Mouse (Mus musculus) liver, embryonic 11.5 days (tissue): ENCODE data around the gene Opa3. TPM values are rescaled to one million over a fixed set of nuclear protein-coding genes. Genes with fewer than 3 reads are reported as not detected.

Source experiments
- microRNA counts: library from miRNA; unstranded; fragments of <30 nt; microRNA quantifications from one replicate; lab custom pipeline; 2015
- microRNA-seq: library from miRNA; unstranded; fragments of <30 nt; microRNA quantifications from one replicate; pipeline ENCODE4, GENCODE M21; 2017; ENCODE audit warnings: borderline number of aligned reads
- polyA plus RNA-seq: library from polyadenylated mRNA; unstranded; fragments of >200 nt; fragmentation: Nextera tagmentation; extraction: Ambion mirVana; gene quantifications from 2 replicates; pipeline ENCODE4 v1.2.1, GENCODE M21; 2014

Gene Opa3
- polyA plus RNA-seq, 1 experiment from 2014 or later: 33.9 TPM

MicroRNA genes within 50 kb of the gene (microRNA counts, 519-probe panel; counts per million panel counts)
- microRNA mmu-miR-330 (lab: Ali Mortazavi, UCI): not detected

Small RNAs within 50 kb of the gene (microRNA-seq; reads per million reads assigned to microRNA genes)
- gene Mir330: 361 reads per million, percentile 62 among the genes with 10 or more reads in this experiment

Other genes with a start within 250 kb of the Opa3 start
- gene Nanos2, start 240.9 kb upstream of the Opa3 start, polyA plus RNA-seq: not detected in 2 replicates
- gene Mypop, start 237.1 kb upstream of the Opa3 start, polyA plus RNA-seq: 1.5 and 2.2 TPM in 2 replicates
- 23.3 and 24.9 TPM in 2 replicates for gene Irf2bp1, start 224.3 kb upstream of the Opa3 start, polyA plus RNA-seq
- gene Foxa3, start 204.8 kb upstream of the Opa3 start, polyA plus RNA-seq: 29.7 and 32.0 TPM in 2 replicates
- gene Sympk, start 204.0 kb upstream of the Opa3 start, polyA plus RNA-seq: 26.3 and 28.4 TPM in 2 replicates
- not detected in 2 replicates for gene Rsph6a, start 173.6 kb upstream of the Opa3 start, polyA plus RNA-seq
- gene Dmwd, start 152.1 kb upstream of the Opa3 start, polyA plus RNA-seq: 10.2 and 12.8 TPM in 2 replicates
- gene Dmpk, start 144.5 kb upstream of the Opa3 start, polyA plus RNA-seq: 12.4 and 13.9 TPM in 2 replicates
- 3.7 and 4.3 TPM in 2 replicates for gene Six5, start 133.7 kb upstream of the Opa3 start, polyA plus RNA-seq
- gene Gm4969, start 110.0 kb upstream of the Opa3 start, polyA plus RNA-seq: 1.2 and 1.9 TPM in 2 replicates
- 9.9 TPM in 2 replicates for gene Fbxo46, start 108.5 kb upstream of the Opa3 start, polyA plus RNA-seq
- 7.5 and 9.5 TPM in 2 replicates for gene Qpctl, start 79.0 kb upstream of the Opa3 start, polyA plus RNA-seq
- 140 and 158 TPM in 2 replicates for gene Snrpd2, start 78.6 kb upstream of the Opa3 start, polyA plus RNA-seq
- 0.69 and 0.73 TPM in 2 replicates for gene Gipr, start 62.2 kb upstream of the Opa3 start, polyA plus RNA-seq
- gene Eml2, start 51.9 kb upstream of the Opa3 start, polyA plus RNA-seq: 2.7 and 3.8 TPM in 2 replicates
- 1.4 and 1.9 TPM in 2 replicates for gene Gpr4, start 15.8 kb upstream of the Opa3 start, polyA plus RNA-seq
- 85.9 and 87.5 TPM in 2 replicates for gene Vasp, start 43.5 kb downstream of the Opa3 start, polyA plus RNA-seq
- gene Ppm1n, start 51.7 kb downstream of the Opa3 start, polyA plus RNA-seq: not detected in 2 replicates
- gene Rtn2, start 54.3 kb downstream of the Opa3 start, polyA plus RNA-seq: 8.2 and 11.1 TPM in 2 replicates
- gene Fosb, start 81.7 kb downstream of the Opa3 start, polyA plus RNA-seq: 0.07 TPM in 1 of 2 replicates, not detected in the other
- 46.4 and 46.8 TPM in 2 replicates for gene Ercc1, start 116.4 kb downstream of the Opa3 start, polyA plus RNA-seq
- gene Cd3eap, start 131.1 kb downstream of the Opa3 start, polyA plus RNA-seq: 28.7 and 30.2 TPM in 2 replicates
- gene Ppp1r13l, start 131.4 kb downstream of the Opa3 start, polyA plus RNA-seq: 3.9 and 4.2 TPM in 2 replicates
- gene Ercc2, start 153.7 kb downstream of the Opa3 start, polyA plus RNA-seq: 14.0 and 15.6 TPM in 2 replicates
- 0.71 and 0.99 TPM in 2 replicates for gene Klc3, start 175.8 kb downstream of the Opa3 start, polyA plus RNA-seq
- gene Ckm, start 176.4 kb downstream of the Opa3 start, polyA plus RNA-seq: 0.34 and 0.40 TPM in 2 replicates
- 6.7 and 7.7 TPM in 2 replicates for gene Mark4, start 230.5 kb downstream of the Opa3 start, polyA plus RNA-seq
- 4.3 and 5.6 TPM in 2 replicates for gene Exoc3l2, start 235.0 kb downstream of the Opa3 start, polyA plus RNA-seq